Mouse (Mus musculus): ENCODE measurements around the gene Irf3. TPM values are rescaled to one million over a fixed set of nuclear protein-coding genes. Genes with fewer than 3 reads are reported as not detected.

The Irf3 gene
- total RNA-seq, 2 experiments from 2014 or later = 16.1 to 20.9 TPM

GRCm38 (mm10) chr7:45033722-45034359 is 36.4 kb downstream of the Irf3 start:
- DNase-seq = no peak

GRCm38 (mm10) chr7:45035631-45036030 is 38.2 kb downstream of the Irf3 start:
- no peak for DNase-seq

- DNase-seq = no peak
Measured at GRCm38 (mm10) chr7:45036702-45037101, 39.3 kb downstream of the Irf3 start.

- peak; percentile 38 for DNase-seq
Measured at GRCm38 (mm10) chr7:45037720-45038361, 40.4 kb downstream of the Irf3 start.

GRCm38 (mm10) chr7:45038411-45038810 is 41.0 kb downstream of the Irf3 start:
- DNase-seq = no peak

- DNase-seq = peak; percentile 71
Measured at GRCm38 (mm10) chr7:45040851-45041250, 43.4 kb downstream of the Irf3 start.

GRCm38 (mm10) chr7:45043307-45043706 is 45.9 kb downstream of the Irf3 start:
- DNase-seq = no peak

- peak; percentile 7 for DNase-seq
Measured at GRCm38 (mm10) chr7:45045741-45046140, 48.3 kb downstream of the Irf3 start.

GRCm38 (mm10) chr7:45046853-45047350 is 49.5 kb downstream of the Irf3 start:
- DNase-seq = no peak

- no peak for DNase-seq
Measured at GRCm38 (mm10) chr7:45047491-45047890, 50.0 kb downstream of the Irf3 start.

- DNase-seq = no peak
Measured at GRCm38 (mm10) chr7:45048001-45048890, 50.8 kb downstream of the Irf3 start.

GRCm38 (mm10) chr7:45048923-45049657 is 51.6 kb downstream of the Irf3 start:
- DNase-seq = peak; percentile 44

GRCm38 (mm10) chr7:45050945-45051600 is 53.6 kb downstream of the Irf3 start:
- peak; percentile 83 for DNase-seq

GRCm38 (mm10) chr7:45051601-45051974 is 54.1 kb downstream of the Irf3 start:
- no peak for DNase-seq

Small RNA genes within 50 kb of the gene (microRNA-seq; reads per million reads assigned to microRNA genes)
- gene Mir7054 (ENCODE audit: borderline replicate concordance in 2 of 2) = 0.26 to 2.2 reads per million in 2 experiments

Other genes starting within 250 kb of the Irf3 start
- gene Vrk3, start 249.2 kb upstream of the Irf3 start, total RNA-seq (2021) = 10 to 100 TPM; 16.7 to 21.1 TPM
- under 1 TPM in 1 of 2 experiments, not detected in 1; 0.08 TPM for gene Zfp473, start 246.6 kb upstream of the Irf3 start, total RNA-seq (2021)
- 10 to 100 TPM; 18.4 to 22.2 TPM for gene Nup62, start 181.6 kb upstream of the Irf3 start, total RNA-seq (2021)
- 1 to 10 TPM; 1.8 to 3.1 TPM for gene Il4i1, start 181.3 kb upstream of the Irf3 start, total RNA-seq (2021)
- 10 to 100 TPM; 57.2 to 70.6 TPM for gene Atf5, start 181.0 kb upstream of the Irf3 start, total RNA-seq (2021)
- 100 to 1,000 TPM; 103 to 113 TPM for gene Akt1s1, start 148.7 kb upstream of the Irf3 start, total RNA-seq (2021)
- 10 to 100 TPM; 38.6 to 41.2 TPM for gene Tbc1d17, start 148.6 kb upstream of the Irf3 start, total RNA-seq (2021)
- 10 to 100 TPM; 15.6 to 15.8 TPM for gene Pnkp, start 140.5 kb upstream of the Irf3 start, total RNA-seq (2021)
- gene Ptov1, start 127.9 kb upstream of the Irf3 start, total RNA-seq (2021) = 100 to 1,000 TPM; 116 to 125 TPM
- 10 to 100 TPM; 50.9 to 51.2 TPM for gene Med25, start 104.9 kb upstream of the Irf3 start, total RNA-seq (2021)
- 10 to 100 TPM; 16.1 to 17.3 TPM for gene Fuz, start 101.6 kb upstream of the Irf3 start, total RNA-seq (2021)
- gene Ap2a1, start 68.2 kb upstream of the Irf3 start, total RNA-seq (2021) = 10 to 100 TPM; 57.1 to 57.2 TPM
- gene Tsks, start 54.4 kb upstream of the Irf3 start, total RNA-seq (2021) = not detected
- gene Cpt1c, start 22.8 kb upstream of the Irf3 start, total RNA-seq (2021) = 1 to 10 TPM; 1.6 to 2.0 TPM
- 100 to 1,000 TPM; 119 to 142 TPM for gene Prmt1, start 11.1 kb upstream of the Irf3 start, total RNA-seq (2021)
- gene Bcl2l12, start 1.1 kb downstream of the Irf3 start, total RNA-seq (2021) = 1 to 10 TPM; 7.4 to 9.6 TPM
- gene Scaf1, start 18.7 kb downstream of the Irf3 start, total RNA-seq (2021) = 10 to 100 TPM; 35.8 to 38.1 TPM
- 10 to 100 TPM; 22.5 to 30.6 TPM for gene Rras, start 20.3 kb downstream of the Irf3 start, total RNA-seq (2021)
- 10 to 100 TPM; 14.1 to 16.1 TPM for gene Prr12, start 55.2 kb downstream of the Irf3 start, total RNA-seq (2021)
- 10 to 100 TPM; 30.8 to 31.6 TPM for gene Nosip, start 64.8 kb downstream of the Irf3 start, total RNA-seq (2021)
- 1 to 10 TPM; 6.9 to 9.1 TPM for gene Prrg2, start 65.0 kb downstream of the Irf3 start, total RNA-seq (2021)
- 10 to 100 TPM; 24.0 to 32.8 TPM for gene Rcn3, start 94.6 kb downstream of the Irf3 start, total RNA-seq (2021)
- 10 to 100 TPM; 40.3 to 54.5 TPM for gene Fcgrt, start 106.2 kb downstream of the Irf3 start, total RNA-seq (2021)
- gene Rps11, start 126.8 kb downstream of the Irf3 start, total RNA-seq (2021) = 100 to 1,000 TPM; 413 to 448 TPM
- gene Rpl13a, start 131.1 kb downstream of the Irf3 start, total RNA-seq (2021) = 100 to 1,000 TPM; 520 to 561 TPM
- not detected for gene Gm45713, start 138.6 kb downstream of the Irf3 start, total RNA-seq (2021)
- gene Flt3l, start 138.8 kb downstream of the Irf3 start, total RNA-seq (2021) = 1 to 10 TPM; 4.2 TPM
- gene Pih1d1, start 156.7 kb downstream of the Irf3 start, total RNA-seq (2021) = 10 to 100 TPM; 32.0 to 38.1 TPM
- gene Aldh16a1, start 156.9 kb downstream of the Irf3 start, total RNA-seq (2021) = 10 to 100 TPM; 15.6 to 15.9 TPM
- 1 to 10 TPM; 1.1 to 2.5 TPM for gene Slc17a7, start 166.3 kb downstream of the Irf3 start, total RNA-seq (2021)
- not detected for gene Gfy, start 181.9 kb downstream of the Irf3 start, total RNA-seq (2021)
- not detected for gene Pth2, start 183.3 kb downstream of the Irf3 start, total RNA-seq (2021)
- under 1 TPM; 0.19 to 0.23 TPM for gene Ccdc155, start 207.2 kb downstream of the Irf3 start, total RNA-seq (2021)
- not detected for gene Dkkl1, start 214.5 kb downstream of the Irf3 start, total RNA-seq (2021)
- gene Tead2, start 218.1 kb downstream of the Irf3 start, total RNA-seq (2021) = 1 to 10 TPM; 2.5 to 2.8 TPM
- 1 to 10 TPM; 1.3 to 2.0 TPM for gene Cd37, start 241.5 kb downstream of the Irf3 start, total RNA-seq (2021)
- gene Slc6a16, start 243.4 kb downstream of the Irf3 start, total RNA-seq (2021) = not detected